Mouse (Mus musculus): ENCODE measurements around the gene Cacna1i. TPM values are rescaled to one million over a fixed set of nuclear protein-coding genes. Genes with fewer than 3 reads are reported as not detected.

Cacna1i gene
- total and polyA plus RNA-seq, 2 experiments from 2014 or later = 0.58 to 11.1 TPM

GRCm38 (mm10) chr15:80317841-80318530 lies 30.9 kb downstream of the Cacna1i start:
- Histone ChIP-seq H3K4me2 (ENCODE audit: low read depth) (no peak overlapping the region), H3K27me3 (ENCODE audit: insufficient read depth, low read length) (no peaks in the 10 kb centered on the region), H3K27ac (ENCODE audit: low read depth, low read length) (no peak overlapping the region), H3K9me3 (ENCODE audit: low read length) (no peaks in the 10 kb centered on the region), H3K4me1 (ENCODE audit: insufficient read depth) (no peaks in the 10 kb centered on the region), H3K4me3 (ENCODE audit: low read depth, low read length) (no peak overlapping the region), H3K36me3 (ENCODE audit: insufficient read depth) (no peaks in the 10 kb centered on the region), H3K9ac (no peak overlapping the region)
- WGBS = 35% methylated on average over 8 of the region's 8 CpGs
- no peak for DNase-seq
- no peak for TF ChIP-seq CTCF (IDR thresholded peaks at IDR 0.05; ENCODE audit: low read depth)
- no peak for ATAC-seq

DNA sequence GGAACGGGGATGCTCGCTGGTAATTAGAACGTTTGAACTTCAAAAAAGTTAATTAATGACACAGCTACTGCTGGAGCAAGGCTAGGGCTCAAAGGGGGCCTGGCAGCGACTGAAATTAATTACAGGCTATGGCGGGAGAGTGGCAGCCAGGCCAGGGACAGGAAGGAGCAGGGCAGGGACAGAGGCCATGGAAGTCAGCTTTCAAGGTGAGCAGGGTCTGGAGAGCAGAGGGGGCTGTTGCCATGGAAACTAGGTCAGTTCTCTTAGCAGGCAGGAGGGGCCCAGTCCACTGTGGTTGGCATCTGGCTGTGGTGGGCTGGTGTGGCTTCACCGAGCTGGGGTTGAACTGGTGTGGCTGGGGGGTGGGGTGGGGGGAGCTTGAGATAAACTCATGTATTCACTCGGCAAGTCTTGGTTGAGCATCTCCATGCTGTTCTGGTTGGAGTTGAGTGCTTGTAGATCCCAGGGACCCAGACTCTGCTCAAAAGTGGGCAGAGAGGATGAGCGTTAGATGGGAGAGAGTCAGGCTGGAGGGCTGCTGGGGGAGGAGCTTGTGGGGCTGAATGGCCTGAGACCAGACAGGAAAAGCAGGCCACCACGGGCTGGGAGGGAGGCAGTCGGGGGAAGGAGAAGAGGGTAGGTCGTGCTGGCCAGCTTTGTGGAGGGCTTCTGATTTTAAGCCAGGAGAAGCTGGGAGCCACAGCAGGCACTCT lies 31.7 kb downstream of the Cacna1i start:
- Histone ChIP-seq H3K36me3 (ENCODE audit: insufficient read depth) (no peaks in the 10 kb centered on the region), H3K27me3 (ENCODE audit: insufficient read depth, low read length) (no peaks in the 10 kb centered on the region), H3K4me2 (ENCODE audit: low read depth) (no peak overlapping the region), H3K9me3 (ENCODE audit: low read length) (no peaks in the 10 kb centered on the region), H3K27ac (ENCODE audit: low read depth, low read length) (no peak overlapping the region), H3K9ac (no peak overlapping the region), H3K4me1 (ENCODE audit: insufficient read depth) (no peaks in the 10 kb centered on the region), H3K4me3 (ENCODE audit: low read depth, low read length) (no peak overlapping the region)
- DNase-seq = no peak
- WGBS = 12% methylated on average over 11 of the region's 11 CpGs
- peak; percentile 10; the same call in 1 of the 2 replicates for ATAC-seq
- TF ChIP-seq CTCF (IDR thresholded peaks at IDR 0.05; ENCODE audit: low read depth) = no peak

DNA sequence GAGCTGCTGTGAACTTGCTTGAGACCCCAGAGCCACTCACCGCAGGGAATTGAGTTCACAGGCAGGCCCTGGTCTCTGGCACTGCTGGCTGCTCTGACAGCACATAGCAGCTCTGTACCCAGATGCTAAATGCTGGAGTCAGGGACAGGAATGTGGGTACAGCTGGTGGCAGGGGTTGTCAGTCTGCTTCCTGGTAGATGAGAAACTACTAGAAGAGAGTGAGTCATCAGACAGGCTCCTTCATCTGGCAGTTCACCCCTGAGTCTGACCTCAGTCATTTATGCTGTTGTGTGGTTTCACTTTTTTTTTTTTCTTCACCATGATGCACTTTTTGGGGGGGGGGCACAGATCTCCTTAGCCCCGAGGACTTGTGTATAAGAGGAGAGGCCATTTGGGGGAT lies 32.3 kb downstream of the Cacna1i start:
- Histone ChIP-seq H3K27ac (ENCODE audit: low read depth, low read length) (no peak overlapping the region), H3K4me3 (ENCODE audit: low read depth, low read length) (no peak overlapping the region), H3K9ac (no peak overlapping the region), H3K4me2 (ENCODE audit: low read depth) (no peak overlapping the region), H3K27me3 (ENCODE audit: insufficient read depth, low read length) (no peaks in the 10 kb centered on the region), H3K9me3 (ENCODE audit: low read length) (no peaks in the 10 kb centered on the region), H3K36me3 (ENCODE audit: insufficient read depth) (no peaks in the 10 kb centered on the region), H3K4me1 (ENCODE audit: insufficient read depth) (no peaks in the 10 kb centered on the region)
- no peak for ATAC-seq
- DNase-seq = no peak
- 43% methylated on average over 2 of the region's 2 CpGs for WGBS
- TF ChIP-seq CTCF (IDR thresholded peaks at IDR 0.05; ENCODE audit: low read depth) = no peak

- Histone ChIP-seq H3K9me3 (ENCODE audit: low read length) (no peaks in the 10 kb centered on the region), H3K36me3 (ENCODE audit: insufficient read depth) (no peaks in the 10 kb centered on the region), H3K4me1 (ENCODE audit: insufficient read depth) (no peaks in the 10 kb centered on the region), H3K27me3 (ENCODE audit: insufficient read depth, low read length) (no peaks in the 10 kb centered on the region), H3K4me2 (ENCODE audit: low read depth) (no peak overlapping the region), H3K9ac (no peak overlapping the region), H3K4me3 (ENCODE audit: low read depth, low read length) (no peak overlapping the region), H3K27ac (ENCODE audit: low read depth, low read length) (no peak overlapping the region)
- ATAC-seq (no peak), DNase-seq (no peak)
- WGBS = 87% methylated on average over 6 of the region's 6 CpGs
- no peak for TF ChIP-seq CTCF (IDR thresholded peaks at IDR 0.05; ENCODE audit: low read depth)
Measured at GRCm38 (mm10) chr15:80319921-80320320, 32.9 kb downstream of the Cacna1i start.

- H3K9me3 ChIP-seq (ENCODE audit: low read length) = no peaks in the 10 kb centered on the region
- TF ChIP-seq CTCF (IDR thresholded peaks at IDR 0.05; ENCODE audit: low read depth) = no peak
- no peak overlapping the region for H3K27ac ChIP-seq (ENCODE audit: low read depth, low read length)
- ATAC-seq (no peak), DNase-seq (no peak)
- H3K27me3 ChIP-seq (ENCODE audit: insufficient read depth, low read length) = no peaks in the 10 kb centered on the region
- 82% methylated on average over 2 of the region's 2 CpGs for WGBS
- H3K36me3 ChIP-seq (ENCODE audit: insufficient read depth) = no peaks in the 10 kb centered on the region
- H3K4me1 ChIP-seq (ENCODE audit: insufficient read depth) = no peaks in the 10 kb centered on the region
- H3K9ac ChIP-seq = no peak overlapping the region
- no peak overlapping the region for H3K4me3 ChIP-seq (ENCODE audit: low read depth, low read length)
- H3K4me2 ChIP-seq (ENCODE audit: low read depth) = no peak overlapping the region
Measured at GRCm38 (mm10) chr15:80325207-80325606, 38.2 kb downstream of the Cacna1i start.

- H3K36me3 ChIP-seq (ENCODE audit: insufficient read depth) = no peaks in the 10 kb centered on the region
- WGBS = 81% methylated on average over 9 of the region's 9 CpGs
Measured at GRCm38 (mm10) chr15:80325756-80326155, 38.7 kb downstream of the Cacna1i start.

GRCm38 (mm10) chr15:80326947-80327346 lies 39.9 kb downstream of the Cacna1i start:
- Histone ChIP-seq H3K9me3 (ENCODE audit: low read length) (no peaks in the 10 kb centered on the region), H3K4me3 (ENCODE audit: low read depth, low read length) (no peak overlapping the region), H3K4me1 (ENCODE audit: insufficient read depth) (no peaks in the 10 kb centered on the region), H3K4me2 (ENCODE audit: low read depth) (no peak overlapping the region), H3K36me3 (ENCODE audit: insufficient read depth) (no peaks in the 10 kb centered on the region), H3K27me3 (ENCODE audit: insufficient read depth, low read length) (no peaks in the 10 kb centered on the region), H3K9ac (no peak overlapping the region), H3K27ac (ENCODE audit: low read depth, low read length) (no peak overlapping the region)
- 87% methylated on average over 4 of the region's 4 CpGs for WGBS
- DNase-seq = no peak
- no peak for TF ChIP-seq CTCF (IDR thresholded peaks at IDR 0.05; ENCODE audit: low read depth)
- no peak for ATAC-seq

More at GRCm38 (mm10) chr15:80325756-80326155, 38.7 kb downstream of the Cacna1i start:
- ATAC-seq = no peak
- Histone ChIP-seq H3K9me3 (ENCODE audit: low read length) (no peaks in the 10 kb centered on the region), H3K27ac (ENCODE audit: low read depth, low read length) (no peak overlapping the region), H3K4me3 (ENCODE audit: low read depth, low read length) (no peak overlapping the region), H3K27me3 (ENCODE audit: insufficient read depth, low read length) (no peaks in the 10 kb centered on the region), H3K4me1 (ENCODE audit: insufficient read depth) (no peaks in the 10 kb centered on the region), H3K9ac (no peak overlapping the region), H3K4me2 (ENCODE audit: low read depth) (no peak overlapping the region)
- DNase-seq = no peak
- TF ChIP-seq CTCF (IDR thresholded peaks at IDR 0.05; ENCODE audit: low read depth) = no peak

All from forebrain, postnatal 0 days (tissue).